Mouse (Mus musculus) kidney, adult 2 months (tissue): ENCODE results near the gene Rasgrp1.

Experiments used
- CTCF ChIP-seq: fragments of 200-500 bp; conservative IDR thresholded peaks from 2 replicates; pipeline ENCODE4 v1.5.1; 2011; ENCODE audit warnings: low read depth, mild to moderate bottlenecking, control low read depth, low read length, moderate library complexity, mixed read lengths; ENCODE audit not compliant: insufficient read depth, insufficient read length
- POLR2A ChIP-seq: fragments of 200-500 bp; IDR thresholded peaks from one replicate; pipeline ENCODE4 v1.6.1; 2011; ENCODE audit warnings: low read depth, low read length, control low read depth

DNA sequence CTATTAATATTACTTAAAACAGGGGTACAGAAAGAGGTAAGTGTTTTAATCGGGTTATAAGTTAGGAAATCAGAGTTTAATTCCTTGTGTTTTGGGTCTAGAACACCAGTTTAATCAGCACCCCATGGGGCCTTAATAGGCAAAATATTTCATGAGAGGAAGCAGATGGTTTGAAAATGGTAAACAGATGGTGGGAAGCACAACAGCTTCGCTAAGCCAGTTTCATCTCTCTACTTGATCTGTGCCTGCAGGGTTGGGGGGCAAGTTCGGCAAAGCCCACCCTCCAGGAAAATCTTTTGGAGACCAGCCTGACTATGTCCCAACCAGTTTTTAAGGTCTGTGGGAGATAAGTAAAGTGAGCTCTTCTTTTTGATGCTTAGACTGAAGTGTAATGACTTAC lies 23.7 kb upstream of the Rasgrp1 start:
- no peak for TF ChIP-seq CTCF
- no peak for TF ChIP-seq POLR2A
